In the genomic region with DNA sequence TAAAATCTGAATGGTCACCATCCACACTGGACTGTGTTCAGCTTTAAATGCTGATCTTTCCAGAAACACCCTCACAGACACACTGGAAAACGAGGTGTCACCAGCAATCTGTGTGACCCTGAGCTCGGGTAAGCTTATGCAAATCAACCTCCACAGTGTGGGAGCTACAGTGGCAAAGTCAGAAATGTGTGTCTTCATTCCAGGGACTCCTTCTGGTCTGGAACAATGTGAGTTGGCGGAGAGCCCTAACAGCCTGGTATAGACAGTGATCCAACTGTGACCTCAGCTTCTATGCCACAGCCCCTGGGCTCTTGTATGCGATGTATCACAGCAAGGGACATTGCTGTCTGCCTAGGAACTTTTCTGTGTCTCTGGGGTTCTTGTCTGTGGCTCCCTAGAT, we compare ENCODE assay signal across 14 mouse cellular contexts. TPM values are rescaled to one million over a fixed set of nuclear protein-coding genes. Genes with fewer than 3 reads are reported as not detected.
DNase-seq lines count a peak whose midpoint lies in the region; ATAC-seq lines count a peak whose summit lies in the region.
"Had no signal": no experiment of that assay in that cellular context is flagged by ENCODE, and none has a peak within 500 bp of the region (broad histone marks: within the 10 kb centered on the region; RNA-seq: fewer than 3 reads in every experiment).

No protein-coding gene starts in this region.

- intact Hi-C loops in left cerebral cortex, postnatal 4 days (cut with DNase I), result no loop called here
- intact Hi-C loops in gastrocnemius, postnatal 36 days (cut with DNase I), result no loop called here

- no peak for ATAC-seq in inflammation-experienced regulatory T-cells, adult 6 months

- peak; percentile 49 for DNase-seq in right cerebral cortex, postnatal 14 days
- DNase-seq in right cerebral cortex, postnatal 25 days, result no peak
- DNase-seq in cerebellum, postnatal 10 days, result peak; percentile 68 to 71
- peak; percentile 26 for DNase-seq in layer of hippocampus, adult 9-10 months (ENCODE audit: low spot score)
- DNase-seq in left cerebral cortex, postnatal 4 days, result peak; percentile 32
- no peak for DNase-seq in lung, postnatal 36 days
- no peak for DNase-seq in gastrocnemius, postnatal 36 days
- DNase-seq: adrenal gland, adult 8-10 months; gastrocnemius, postnatal 25 days had no signal

RNA-seq across cellular contexts. Expression of a gene that starts 25.3 kb away (rescaled TPM):
- 10 to 100 TPM in 1 of 2 experiments, 1 to 10 TPM in 1; 9.2 to 10.7 TPM for total RNA-seq in left cerebral cortex, postnatal 4 days (2021)
- not detected for polyA plus RNA-seq in inflammation-experienced regulatory T-cells, adult 6 months (2017; shearing (Covaris generic))
- not detected for total RNA-seq in gastrocnemius, postnatal 36 days (2021)
- total RNA-seq: gastrocnemius, postnatal 25 days; megakaryocyte progenitor cell, adult 5-6 weeks had no signal
- polyA plus RNA-seq: heart, embryonic 14.5 days; limb, embryonic 11.5 days; liver, embryonic 16.5 days had no signal

Comparison
In these comparisons a context has a peak if more than half of its experiments do, and no peak if none do; other contexts are left out.
1. DNase-seq: peak in right cerebral cortex, postnatal 14 days (single experiment), cerebellum, postnatal 10 days (2 of 2), layer of hippocampus, adult 9-10 months (single experiment) and left cerebral cortex, postnatal 4 days (single experiment); none in right cerebral cortex, postnatal 25 days (single experiment), lung, postnatal 36 days (single experiment) and gastrocnemius, postnatal 36 days (0 of 2).
2. RNA of a gene that starts 25.3 kb away (total RNA-seq): 9.2 to 10.7 TPM in left cerebral cortex, postnatal 4 days; not detected in gastrocnemius, postnatal 36 days; every median in the first group is over 4 times any median in the second.